Mouse (Mus musculus) monocyte, adult 2 months (primary cell): Measurements from ENCODE around the gene Cytl1.

Experiments
- DNase-seq, 2 experiments: peaks; one replicate each; pipeline ENCODE4 v3.0.0; 2022; ENCODE audit warnings: low spot score in 2 of 2, low read depth in 1 of 2

Cytl1 gene

DNA sequence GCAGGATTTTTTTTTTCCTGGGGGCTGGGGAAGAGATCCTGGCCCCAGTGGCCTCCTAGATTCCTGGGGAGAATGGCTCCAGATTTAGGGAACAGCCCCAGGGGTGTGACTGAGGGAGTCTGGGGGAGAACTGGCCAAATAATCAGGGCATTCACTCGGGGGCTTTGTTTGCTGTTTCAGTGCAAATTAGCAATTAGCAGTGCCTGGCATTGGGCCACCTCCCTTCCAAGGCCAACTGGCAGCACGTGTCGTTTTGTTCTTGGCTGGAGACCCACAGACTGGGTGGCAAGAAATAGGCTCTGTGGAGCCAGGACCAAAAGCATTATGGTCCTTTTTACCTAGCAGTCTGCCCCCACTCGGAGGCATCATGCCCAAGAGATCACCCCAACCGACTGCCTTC is 33.7 kb downstream of the Cytl1 start:
- DNase-seq, result no peak

DNA sequence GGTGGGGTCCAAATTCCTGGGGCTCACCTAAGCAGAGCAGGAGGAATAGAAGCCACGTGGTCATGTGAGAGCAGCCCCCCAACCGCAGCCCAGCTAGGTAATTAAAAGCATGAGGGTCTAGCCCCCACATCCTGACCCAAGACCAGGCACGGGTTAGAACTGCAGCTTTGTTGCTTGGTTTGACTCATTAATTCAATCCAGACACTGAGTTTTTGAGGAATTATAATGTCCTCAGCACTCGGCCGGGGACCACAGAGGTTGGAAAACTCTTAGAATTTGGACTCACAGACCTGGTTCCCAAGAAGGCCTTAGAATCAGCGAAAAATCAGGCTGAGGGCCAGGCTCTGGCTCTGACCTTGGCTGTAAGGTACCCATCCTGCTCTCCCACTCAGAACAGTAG is 35.6 kb downstream of the Cytl1 start:
- DNase-seq, result no peak

GRCm38 (mm10) chr5:37774011-37774410 is 38.7 kb downstream of the Cytl1 start:
- DNase-seq, result no peak

- DNase-seq, result no peak
These were observed 40.4 kb downstream of the Cytl1 start for GRCm38 (mm10) chr5:37775681-37776080.

GRCm38 (mm10) chr5:37783306-37783705 is 48.0 kb downstream of the Cytl1 start:
- DNase-seq, result no peak

DNA sequence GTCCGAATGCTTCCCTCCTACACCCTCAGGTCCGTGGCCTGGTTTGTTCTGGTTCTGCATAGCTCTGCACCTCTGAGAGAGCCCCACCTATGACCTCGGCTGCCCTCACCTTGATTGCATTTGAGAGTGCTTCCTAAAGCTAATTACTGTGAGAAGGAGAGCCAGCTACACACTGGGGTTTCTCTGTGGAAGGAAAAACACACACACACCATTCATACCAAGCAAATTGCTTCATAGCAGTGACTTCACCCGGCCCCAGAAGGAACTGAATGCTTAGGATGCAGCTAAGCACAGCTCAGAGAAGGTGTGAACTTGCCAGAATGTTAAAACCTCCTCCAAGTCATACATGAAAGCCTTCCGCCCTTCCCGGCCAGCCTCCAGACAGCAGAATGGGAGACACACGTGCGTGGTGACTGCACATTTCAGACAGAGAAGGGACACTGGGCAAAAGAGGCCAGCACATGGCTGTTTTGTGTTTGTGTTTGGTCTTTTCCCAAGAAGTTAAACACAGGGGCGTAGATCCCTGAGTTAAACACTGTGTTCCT is 49.6 kb downstream of the Cytl1 start:
- DNase-seq, result no peak
